Mouse (Mus musculus) cerebellum, adult 18-20 months (tissue): ENCODE results near the gene Eef1g.
"Not testable (repeated sequence)": the region's sequence is repeated elsewhere in the genome, so short reads cannot be mapped to it uniquely, and the experiment has no call there.

ENCODE experiments used
- DNase-seq, 2 experiments: peaks; one replicate each; pipeline ENCODE4 v3.0.0; 2021

Gene Eef1g

GRCm38 (mm10) chr19:8988346-8989065 lies 21.7 kb downstream of the Eef1g start:
- DNase-seq, result no peak

GRCm38 (mm10) chr19:8989066-8989566 lies 22.3 kb downstream of the Eef1g start, which contains the start of gene Ahnak:
TSS of gene Ahnak (plus strand) at chr19:8989284.
- DNase-seq, result peak in 1 of 2 experiments; percentile 28

- no peak for DNase-seq
These were observed 23.0 kb downstream of the Eef1g start for GRCm38 (mm10) chr19:8989567-8990431.

GRCm38 (mm10) chr19:8990432-8991102 lies 23.7 kb downstream of the Eef1g start:
- DNase-seq, result no peak

GRCm38 (mm10) chr19:8991245-8991870 lies 24.5 kb downstream of the Eef1g start:
- no peak for DNase-seq

GRCm38 (mm10) chr19:8991871-8992735 lies 25.3 kb downstream of the Eef1g start:
- DNase-seq, result no peak

- peak; percentile 44 to 47 for DNase-seq
These were observed 26.2 kb downstream of the Eef1g start for GRCm38 (mm10) chr19:8992769-8993624.

- DNase-seq, result no peak
These were observed 26.7 kb downstream of the Eef1g start for GRCm38 (mm10) chr19:8993625-8993912.

GRCm38 (mm10) chr19:8994813-8995607 lies 28.2 kb downstream of the Eef1g start:
- no peak for DNase-seq

- no peak for DNase-seq
These were observed 29.8 kb downstream of the Eef1g start for GRCm38 (mm10) chr19:8996601-8997000.

GRCm38 (mm10) chr19:8997546-8997945 lies 30.7 kb downstream of the Eef1g start:
- no peak for DNase-seq

GRCm38 (mm10) chr19:8998546-8998945 lies 31.7 kb downstream of the Eef1g start:
- no peak for DNase-seq

- no peak for DNase-seq
These were observed 32.4 kb downstream of the Eef1g start for GRCm38 (mm10) chr19:8999223-8999622.

GRCm38 (mm10) chr19:9006915-9007314 lies 40.1 kb downstream of the Eef1g start:
- not testable (repeated sequence) for DNase-seq

GRCm38 (mm10) chr19:9019298-9019697 lies 52.5 kb downstream of the Eef1g start:
- no peak for DNase-seq

- DNase-seq, result peak in 1 of 2 experiments; percentile 3
These were observed 56.4 kb downstream of the Eef1g start for GRCm38 (mm10) chr19:9023021-9023778.

GRCm38 (mm10) chr19:9025562-9026257 lies 58.9 kb downstream of the Eef1g start:
- DNase-seq, result no peak

GRCm38 (mm10) chr19:9026634-9027033 lies 59.8 kb downstream of the Eef1g start:
- no peak for DNase-seq

- no peak for DNase-seq
These were observed 61.0 kb downstream of the Eef1g start for GRCm38 (mm10) chr19:9027795-9028194.
